Mouse (Mus musculus) T-cell, adult 66 days (primary cell): ENCODE data around the gene Ccdc194. TPM values are rescaled to one million over a fixed set of nuclear protein-coding genes. Genes with fewer than 3 reads are reported as not detected.

Experiments used
- total RNA-seq, 2 experiments: library from RNA; stranded (reverse); gene quantifications; 3 replicates in 1 of 2; 4 replicates in 1 of 2; pipeline ENCODE4 v1.2.4; 2023

Gene Ccdc194
- not detected for total RNA-seq

DNA sequence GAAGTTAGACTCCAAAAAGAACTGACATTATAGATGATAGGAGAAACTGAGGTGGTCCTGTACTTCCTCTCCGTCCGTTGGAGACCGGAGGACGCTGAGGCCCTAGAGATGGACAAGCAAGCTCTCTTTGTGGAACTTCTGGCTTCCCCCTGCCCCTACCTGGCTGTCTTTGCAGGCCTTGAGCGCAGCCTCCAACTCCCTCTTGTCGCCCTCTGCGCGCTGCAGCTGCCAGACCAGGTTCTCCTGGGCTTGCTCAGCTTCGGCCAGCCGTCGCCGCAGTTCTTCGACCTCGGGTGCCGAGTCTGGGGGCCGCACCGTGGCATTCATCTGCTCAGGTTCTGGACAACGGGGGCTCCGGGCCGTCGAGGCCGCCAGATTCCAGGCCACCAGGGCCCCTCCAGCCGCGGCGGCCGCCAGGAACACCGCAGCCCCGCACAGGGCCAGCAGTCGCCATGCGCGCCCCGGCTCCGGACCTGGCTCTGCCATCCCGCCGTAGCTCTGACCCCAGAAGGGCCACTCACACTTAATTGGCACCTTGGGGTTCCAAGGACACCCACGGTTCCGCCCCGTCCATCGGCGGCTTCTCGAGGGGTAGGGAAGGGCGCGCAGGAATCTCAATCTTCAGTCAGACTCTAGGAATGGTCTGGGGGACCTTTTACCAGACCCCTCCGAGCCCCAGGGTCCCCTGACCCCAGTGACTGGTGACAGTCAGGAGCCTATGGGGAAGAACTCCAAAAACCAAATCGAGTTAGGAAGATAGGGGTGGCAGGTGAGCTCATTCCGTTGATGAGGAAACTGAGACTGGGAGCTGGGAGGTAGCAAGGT is at the start of gene Ccdc194:
Ccdc194 (minus strand) TSS at position 486 of the 825 bp plus-strand sequence.

DNA sequence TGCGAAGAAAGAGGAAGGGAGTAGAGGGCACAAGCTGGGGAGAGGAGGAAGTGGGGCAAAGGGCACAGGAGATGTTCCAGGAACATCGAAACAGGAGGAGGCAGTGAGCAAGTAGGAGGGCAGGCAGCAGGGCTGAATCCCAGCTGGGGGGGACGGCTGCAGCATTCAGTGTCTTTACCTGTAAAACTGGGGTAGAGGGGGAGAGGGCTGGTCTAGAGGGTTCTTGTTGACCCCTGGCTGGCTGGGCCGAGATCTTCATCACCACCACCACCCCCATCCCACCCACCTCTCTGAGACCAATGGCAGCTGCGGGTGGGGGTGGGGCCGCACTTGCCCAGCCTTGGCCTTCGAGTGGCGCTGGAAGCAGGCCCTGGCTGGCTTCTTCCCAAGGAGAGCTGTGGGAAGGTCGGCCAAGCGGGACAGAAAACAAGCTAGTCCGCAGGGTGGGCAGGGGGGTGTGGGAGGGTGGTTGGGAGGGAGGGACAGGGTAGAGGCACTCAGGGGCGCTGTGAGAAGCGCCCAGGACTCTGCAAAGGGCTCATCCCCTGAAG is 43.0 kb upstream of the Ccdc194 start, which contains the start of gene Slc27a1:
Slc27a1 (plus strand) TSS at position 496 of the 551 bp plus-strand sequence.

DNA sequence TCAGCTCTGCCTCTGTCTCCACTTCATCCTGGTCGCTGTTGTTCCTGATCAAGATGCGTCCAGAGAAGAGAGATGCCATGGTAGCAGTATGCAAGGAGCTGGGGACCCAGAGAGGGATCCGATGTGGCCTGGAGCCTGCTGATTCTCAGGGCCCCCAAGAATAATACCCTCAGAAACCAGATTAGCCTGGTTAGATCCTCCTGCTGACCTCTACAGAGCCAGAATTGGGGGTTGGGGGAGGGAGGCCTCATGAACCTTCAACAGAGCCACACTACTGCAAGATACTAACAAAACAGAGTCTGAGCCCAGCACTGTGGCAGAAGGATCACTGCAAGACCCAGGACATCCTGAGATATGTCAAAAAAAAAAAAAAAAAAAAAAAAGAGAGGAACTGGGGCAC is 41.0 kb upstream of the Ccdc194 start, which contains the start of gene Nxnl1:
Nxnl1 (minus strand) TSS at position 101 of the 400 bp plus-strand sequence.

DNA sequence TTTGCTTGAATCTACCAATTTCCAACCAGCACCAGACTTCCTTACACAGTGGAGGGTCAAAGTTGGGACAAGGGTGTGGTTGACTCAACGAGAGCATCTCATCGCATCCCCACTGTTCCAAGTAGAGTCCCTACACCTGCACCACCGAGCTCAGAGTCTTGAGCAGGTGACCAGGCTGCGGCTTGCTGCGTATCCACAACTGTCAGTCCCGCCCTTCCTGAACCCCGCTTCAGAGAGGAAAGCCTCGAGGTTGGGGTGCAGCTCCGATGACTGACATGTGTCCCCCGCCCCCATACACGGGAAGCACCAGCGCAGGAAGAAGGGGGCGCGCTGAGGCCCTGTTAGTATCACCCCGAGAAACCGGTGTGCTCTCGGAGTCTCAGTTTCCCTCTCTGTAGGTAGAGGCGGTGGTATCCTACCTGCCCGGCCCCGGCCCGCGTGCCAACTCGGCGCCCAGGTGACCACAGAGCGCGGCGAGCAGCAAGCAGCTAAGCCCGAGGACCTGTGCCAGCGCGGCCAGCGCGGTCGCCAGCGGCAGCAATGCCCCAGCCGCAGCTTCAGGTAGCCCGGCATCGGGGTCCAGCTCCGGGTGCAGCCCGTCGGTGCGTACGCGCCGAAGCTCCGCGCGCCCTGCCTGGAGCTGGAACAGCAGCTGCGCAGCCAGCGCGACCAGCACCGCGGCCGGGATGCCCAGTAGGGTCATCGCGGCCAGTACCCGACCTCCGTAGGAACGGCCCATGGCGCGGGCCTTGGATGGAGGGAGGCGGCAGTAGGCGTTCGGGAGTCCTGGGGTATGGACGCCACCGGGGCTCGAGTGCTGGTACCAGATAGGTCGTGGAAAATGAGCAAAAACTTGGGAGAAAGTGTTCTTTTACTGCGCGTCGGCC is 32.8 kb upstream of the Ccdc194 start, which contains the start of gene Tmem221:
Tmem221 (minus strand) TSS at position 801 of the 887 bp plus-strand sequence.

DNA sequence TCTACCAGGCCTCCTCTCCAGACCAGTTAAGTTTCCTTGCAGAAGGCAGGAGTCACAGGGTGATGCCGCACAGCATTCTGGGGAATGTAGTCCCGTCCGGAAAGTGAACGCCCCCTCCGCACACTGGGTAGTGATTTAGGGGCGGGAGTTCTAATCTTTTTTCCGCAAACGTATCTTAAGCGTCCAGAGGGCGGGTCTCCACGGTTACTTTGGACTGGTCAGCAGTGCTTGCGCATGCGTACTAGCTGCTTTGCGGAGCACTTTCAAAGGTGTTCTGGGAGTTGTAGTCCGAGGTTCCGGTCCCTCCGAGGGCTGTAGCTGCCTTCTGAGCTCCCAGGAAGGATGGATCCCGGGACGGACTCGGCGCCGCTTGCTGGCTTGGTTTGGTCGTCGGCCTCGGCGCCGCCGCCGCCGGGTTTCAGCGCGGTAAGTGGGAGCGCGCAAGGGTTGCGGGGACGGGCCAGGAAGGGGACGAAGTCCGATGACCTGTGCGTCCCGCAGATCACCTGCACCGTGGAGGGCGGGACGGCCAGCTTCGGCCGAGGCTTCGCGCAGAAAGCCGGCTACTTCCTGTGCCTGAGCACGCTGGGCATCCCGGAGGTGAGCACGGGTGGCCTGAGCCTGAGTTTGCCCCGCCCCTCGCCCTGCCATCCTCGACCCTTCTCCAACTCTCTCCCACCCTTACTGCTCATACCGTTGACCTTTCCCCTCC is 17.3 kb upstream of the Ccdc194 start, which contains the start of gene Mvb12a:
Mvb12a (plus strand) TSS at position 291 of the 712 bp plus-strand sequence.

DNA sequence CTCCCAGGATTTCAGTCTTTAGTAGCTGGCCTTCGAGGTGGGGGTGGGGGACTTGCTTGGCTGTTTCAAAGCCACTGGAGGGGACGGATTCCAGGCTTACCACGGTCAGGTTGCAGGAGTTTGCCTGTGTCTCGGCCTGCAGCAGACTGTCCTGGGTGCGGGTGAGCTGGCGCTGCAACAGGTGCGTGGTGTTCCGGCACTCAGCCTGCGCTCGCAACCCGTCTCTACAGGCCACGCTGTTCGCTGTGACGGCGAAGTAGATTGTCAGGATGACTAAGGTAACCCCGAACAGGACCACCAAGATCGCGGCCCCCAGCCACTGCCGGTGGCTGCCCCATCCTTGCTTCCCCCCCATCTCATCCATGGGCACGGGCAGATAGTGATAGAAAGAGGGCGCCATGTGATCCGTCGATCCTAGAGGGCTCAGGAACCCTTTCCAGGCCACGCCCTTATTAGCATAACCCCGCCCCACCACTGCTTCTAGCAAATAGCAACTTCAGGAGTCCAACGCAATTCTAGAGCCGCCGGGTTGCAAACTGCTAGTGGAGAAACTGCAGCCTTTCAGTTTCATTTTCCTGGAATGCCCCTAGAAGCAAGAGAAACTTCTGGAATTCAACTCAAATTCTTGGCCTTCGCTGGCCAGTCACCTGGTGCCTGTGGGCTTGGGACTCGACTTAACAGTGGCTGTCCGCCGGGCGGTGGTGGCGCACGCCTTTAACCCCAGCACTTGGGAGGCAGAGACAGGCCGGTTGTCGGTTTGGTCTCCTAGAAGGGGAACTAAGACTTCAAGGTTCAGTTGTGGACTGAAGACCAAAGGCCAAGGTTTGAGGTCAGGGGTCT is 11.7 kb upstream of the Ccdc194 start, which contains the start of gene Bst2:
Bst2 (minus strand) TSS at position 429 of the 840 bp plus-strand sequence.

DNA sequence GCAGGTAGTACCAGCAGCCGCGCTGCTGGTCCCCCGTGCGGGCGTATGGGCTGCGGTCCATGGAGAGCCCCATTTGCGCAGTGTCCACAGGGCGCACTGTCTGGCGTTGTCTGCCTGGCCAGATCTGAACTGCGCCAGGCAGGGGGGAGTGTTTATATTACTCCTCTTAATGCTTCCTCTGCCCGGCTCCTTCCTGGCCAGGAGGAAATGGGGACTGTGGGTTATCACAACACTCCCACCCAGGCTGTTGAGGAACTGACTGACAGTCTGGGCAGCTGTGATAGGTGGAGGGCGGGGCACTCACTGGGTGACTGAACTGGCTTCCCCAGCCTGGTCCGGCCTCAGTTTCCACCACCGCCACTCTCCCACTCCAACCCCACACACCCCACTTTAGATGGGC is 13.9 kb downstream of the Ccdc194 start, which contains the start of gene Plvap:
Plvap (minus strand) TSS at position 109 of the 400 bp plus-strand sequence.

DNA sequence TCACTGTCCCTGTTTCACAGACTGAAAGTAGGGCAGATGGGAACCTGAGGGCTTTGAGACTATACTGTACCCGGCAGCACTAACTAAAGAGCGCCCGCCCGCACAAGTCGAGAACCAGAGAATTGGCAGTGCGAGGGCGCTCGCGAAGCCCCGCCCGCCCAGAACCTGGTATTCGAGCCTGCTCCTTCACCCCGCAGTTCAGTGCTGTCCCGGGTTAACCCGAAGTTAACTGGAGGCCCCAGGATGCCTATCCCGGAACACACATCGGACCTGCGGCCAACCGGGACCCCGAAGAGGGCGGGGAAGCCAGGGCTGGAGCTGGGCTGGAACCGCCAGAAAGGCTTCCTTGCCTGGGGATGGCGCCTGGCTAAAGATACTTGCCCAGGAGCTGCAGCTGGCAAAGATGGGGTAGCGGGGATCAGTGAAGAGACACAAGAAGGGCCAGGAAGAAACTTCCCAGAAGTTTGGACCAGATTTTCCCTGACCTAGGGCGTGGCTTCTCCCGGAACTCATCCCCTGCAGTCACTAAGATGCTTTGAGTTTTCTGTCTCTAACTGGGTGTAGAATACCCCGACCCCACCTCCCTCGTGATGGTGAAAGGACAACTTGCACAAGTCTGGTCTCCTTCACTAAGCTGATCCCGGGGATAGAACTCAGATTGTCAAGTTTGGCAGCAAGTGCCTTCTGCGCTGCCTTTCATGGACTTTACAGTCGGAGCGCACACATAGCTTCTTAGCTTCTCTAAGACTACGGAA is 37.6 kb downstream of the Ccdc194 start, which contains the start of gene Gtpbp3:
Gtpbp3 (plus strand) TSS at position 413 of the 755 bp plus-strand sequence.

DNA sequence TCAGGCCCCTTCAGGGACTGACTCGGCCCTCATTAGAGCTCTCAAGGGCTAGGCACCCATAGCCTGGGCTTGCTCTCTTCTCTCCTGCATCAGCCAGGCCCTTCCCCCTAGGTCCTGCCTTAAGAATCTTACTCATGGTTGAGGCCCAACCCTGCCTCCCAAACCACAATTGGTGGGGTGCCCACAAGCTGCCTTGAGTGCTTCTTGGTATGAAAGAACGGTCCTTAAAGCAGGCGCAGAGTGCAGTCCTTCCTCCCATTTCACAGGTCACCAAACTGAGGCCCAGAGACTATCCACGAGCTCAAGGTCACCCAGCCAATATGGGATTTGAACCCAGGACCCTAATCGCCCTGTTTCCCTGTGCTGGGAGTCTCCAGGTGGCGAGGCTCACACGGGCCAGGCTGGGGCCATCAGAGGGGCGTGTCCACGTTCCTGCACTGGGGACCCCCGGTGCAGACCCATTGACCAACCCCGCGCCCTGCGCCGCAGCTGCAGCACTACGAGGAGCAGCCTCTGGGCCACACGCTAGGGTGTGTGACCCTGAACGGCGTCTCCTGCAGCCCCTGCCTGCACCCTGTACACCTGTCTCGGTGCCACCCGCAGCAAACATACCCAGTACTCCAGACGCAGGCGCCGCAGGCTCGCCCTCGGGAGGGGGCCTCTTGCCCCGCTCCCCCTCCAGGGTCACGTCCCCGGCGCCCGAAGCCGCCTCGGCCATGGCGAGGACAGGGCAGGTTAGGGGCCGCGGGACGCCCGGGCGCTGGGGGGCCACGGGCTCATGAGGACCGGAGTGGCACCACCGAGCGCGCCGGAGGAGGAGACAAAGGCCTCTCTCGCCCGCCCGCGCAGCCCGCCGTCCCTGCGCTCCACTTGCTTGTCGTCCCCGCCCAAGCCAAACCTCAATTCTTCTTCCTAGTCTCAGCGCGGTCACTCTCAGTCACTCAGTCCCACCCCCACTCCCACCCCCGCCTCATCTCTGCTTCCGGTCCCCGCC is 40.1 kb downstream of the Ccdc194 start, which contains the start of gene Ano8:
Ano8 (minus strand) TSS at position 822 of the 994 bp plus-strand sequence.

Other genes with a start within 250 kb of the Ccdc194 start
- gene Use1, start 158.9 kb downstream of the Ccdc194 start, total RNA-seq = 100 to 1,000 TPM; 267 to 299 TPM
- 10 to 100 TPM; 19.9 to 21.2 TPM for gene Ocel1, start 154.4 kb downstream of the Ccdc194 start, total RNA-seq
- 1 to 10 TPM; 7.7 to 9.2 TPM for gene Nr2f6, start 143.8 kb downstream of the Ccdc194 start, total RNA-seq
- gene Ushbp1, start 129.9 kb downstream of the Ccdc194 start, total RNA-seq = not detected
- 100 to 1,000 TPM; 122 to 127 TPM for gene Babam1, start 128.8 kb downstream of the Ccdc194 start, total RNA-seq
- gene Ankle1, start 119.7 kb downstream of the Ccdc194 start, total RNA-seq = 1 to 10 TPM; 1.5 to 1.8 TPM
- 10 to 100 TPM; 94.0 to 94.4 TPM for gene Abhd8, start 62.1 kb downstream of the Ccdc194 start, total RNA-seq
- gene Mrpl34, start 60.8 kb downstream of the Ccdc194 start, total RNA-seq = 10 to 100 TPM; 40.3 to 40.8 TPM
- gene Dda1, start 56.5 kb downstream of the Ccdc194 start, total RNA-seq = 100 to 1,000 TPM; 109 to 112 TPM
- 10 to 100 TPM; 22.9 to 29.4 TPM for gene Ano8, start 39.7 kb downstream of the Ccdc194 start, total RNA-seq
- 10 to 100 TPM; 18.6 to 23.0 TPM for gene Gtpbp3, start 37.6 kb downstream of the Ccdc194 start, total RNA-seq
- not detected for gene Plvap, start 14.0 kb downstream of the Ccdc194 start, total RNA-seq
- gene Bst2, start 11.7 kb upstream of the Ccdc194 start, total RNA-seq = 10 to 100 TPM; 57.3 to 79.1 TPM
- gene Mvb12a, start 17.2 kb upstream of the Ccdc194 start, total RNA-seq = 10 to 100 TPM; 29.8 to 42.6 TPM
- 1 to 10 TPM in 1 of 2 experiments, under 1 TPM in 1; 0.83 to 1.7 TPM for gene Tmem221, start 33.2 kb upstream of the Ccdc194 start, total RNA-seq
- not detected for gene Nxnl1, start 40.9 kb upstream of the Ccdc194 start, total RNA-seq
- gene Slc27a1, start 43.2 kb upstream of the Ccdc194 start, total RNA-seq = 1 to 10 TPM; 4.8 to 5.7 TPM
- gene Pgls, start 66.5 kb upstream of the Ccdc194 start, total RNA-seq = 10 to 100 TPM; 56.5 to 58.1 TPM
- 1 to 10 TPM; 2.4 to 7.0 TPM for gene Fam129c, start 71.9 kb upstream of the Ccdc194 start, total RNA-seq
- 10 to 100 TPM; 47.7 to 51.6 TPM for gene Colgalt1, start 85.3 kb upstream of the Ccdc194 start, total RNA-seq
- gene Unc13a, start 146.0 kb upstream of the Ccdc194 start, total RNA-seq = under 1 TPM; 0.64 to 0.95 TPM
- gene Jak3, start 150.6 kb upstream of the Ccdc194 start, total RNA-seq = 100 to 1,000 TPM; 103 to 113 TPM
- gene Insl3, start 163.5 kb upstream of the Ccdc194 start, total RNA-seq = 10 to 100 TPM; 59.1 to 70.3 TPM
- gene B3gnt3, start 176.1 kb upstream of the Ccdc194 start, total RNA-seq = under 1 TPM; 0.64 to 0.89 TPM
- gene Fcho1, start 200.0 kb upstream of the Ccdc194 start, total RNA-seq = 100 to 1,000 TPM; 134 to 136 TPM